8 mouse cellular contexts compared by ENCODE assay signal in the genomic region with DNA sequence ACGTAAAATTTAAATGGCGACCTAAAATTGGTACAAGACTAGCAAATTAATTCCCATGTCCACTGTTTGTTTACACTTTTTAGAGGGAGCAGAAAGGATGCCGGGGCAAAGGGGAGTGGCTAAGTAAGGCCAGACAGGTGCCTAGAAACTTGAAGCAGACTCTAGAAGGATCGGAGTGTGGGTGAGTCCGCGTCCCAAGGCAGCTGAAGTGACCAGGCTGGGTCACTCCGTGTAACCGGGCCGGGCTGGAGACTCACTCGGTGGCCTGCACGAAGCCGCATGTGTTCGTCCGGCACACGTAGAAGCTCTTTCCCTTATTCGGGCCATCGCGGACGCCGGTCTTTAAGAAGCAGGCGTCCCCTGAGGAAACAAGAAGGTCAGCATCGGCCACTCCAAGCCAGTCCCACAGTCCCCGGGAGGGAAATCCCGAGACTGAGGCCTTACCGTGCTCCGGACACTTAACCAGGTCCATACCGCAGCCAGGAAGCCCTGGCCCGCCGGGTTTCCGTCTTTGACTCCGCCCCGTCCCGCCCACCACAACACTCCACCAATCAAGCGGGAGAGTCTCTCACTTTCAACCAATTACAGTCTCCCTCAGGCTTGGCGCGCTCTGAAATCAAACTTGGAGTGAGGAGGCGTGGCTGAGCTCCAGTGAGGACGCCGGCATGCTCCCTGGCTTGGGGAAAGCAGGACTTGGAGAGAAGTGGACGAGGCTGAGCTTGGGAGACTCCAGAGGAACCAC. TPM values are rescaled to one million over a fixed set of nuclear protein-coding genes. Genes with fewer than 3 reads are reported as not detected.
DNase-seq lines count a peak whose midpoint lies in the region; ATAC-seq lines count a peak whose summit lies in the region.

A gene (minus strand): TSS at position 488 of the 742 bp plus-strand sequence.

- peak; percentile 96 for DNase-seq in adipocyte (ENCODE audit: low spot score)
- DNase-seq in embryo, embryonic 10 days (ENCODE audit: low spot score) = peak; percentile 98
- DNase-seq in gastrocnemius, postnatal 10 days = peak; percentile 94
- peak; percentile 97 for DNase-seq in induced T-regulatory cell, adult 2 months (ENCODE audit: low read depth)
- peak; percentile 60 to 90 for DNase-seq in left cerebral cortex, adult 9 months (ENCODE audit: low spot score in 2 of 2)
- DNase-seq in right cerebral cortex, postnatal 14 days = peak; percentile 85
- DNase-seq in urinary bladder, postnatal 36 days (ENCODE audit: low spot score in 2 of 2) = peak; percentile 91 to 94

- ATAC-seq in megakaryocyte progenitor cell, adult 5-6 weeks (replicated peaks; ENCODE audit: poor library complexity) = peak; percentile 97

RNA-seq across cellular contexts. Expression of the gene that starts here (rescaled TPM):
- total RNA-seq in gastrocnemius, postnatal 10 days (2021) = 1 to 10 TPM; 5.0 to 5.6 TPM
- total RNA-seq in megakaryocyte progenitor cell, adult 5-6 weeks (2015) = 22.0 and 22.4 TPM in 2 replicates
- total RNA-seq in megakaryocyte progenitor cell, adult 5-6 weeks (2017) = 30.1 and 30.4 TPM in 2 replicates

Comparison
In these comparisons a context has a peak if more than half of its experiments do, and no peak if none do; other contexts are left out.
1. Peak in every context shown above with its lines: DNase-seq and ATAC-seq.